Mouse (Mus musculus) 416B (cell line): ENCODE measurements at regions not wholly inside any gene's neighbourhood (a gene's known extent, or its start where the extent isn't known, plus 50 kb on each side); places are given as distances from the start of the nearest gene placed in this dataset.
A peak's percentile ranks its signal among the peaks of the same experiment; 100 is the strongest.

Experiments
- DNase-seq: peaks from one replicate; pipeline ENCODE4 v3.0.0; 2011; ENCODE audit warnings: low read depth

DNA sequence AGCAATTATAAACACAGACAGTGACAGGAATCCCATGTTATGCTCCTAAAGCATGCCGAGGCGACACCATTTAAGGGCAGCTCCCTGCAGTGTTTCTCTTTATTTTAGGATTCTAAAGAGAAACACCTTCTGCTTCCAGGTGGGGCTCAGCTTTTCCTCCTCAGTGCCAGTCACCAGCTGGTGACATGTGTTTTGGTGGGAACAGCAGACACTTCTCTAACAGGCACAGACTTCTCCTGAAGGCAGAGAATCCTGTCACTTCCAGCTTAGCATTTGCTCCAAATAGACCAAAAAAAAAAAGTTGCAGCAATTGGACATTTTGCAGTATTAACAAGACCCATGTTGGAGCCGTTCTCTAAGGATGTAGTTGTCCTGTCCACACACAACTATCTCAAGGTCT lies 115.6 kb upstream of the Cdh6 start:
- no peak for DNase-seq

DNA sequence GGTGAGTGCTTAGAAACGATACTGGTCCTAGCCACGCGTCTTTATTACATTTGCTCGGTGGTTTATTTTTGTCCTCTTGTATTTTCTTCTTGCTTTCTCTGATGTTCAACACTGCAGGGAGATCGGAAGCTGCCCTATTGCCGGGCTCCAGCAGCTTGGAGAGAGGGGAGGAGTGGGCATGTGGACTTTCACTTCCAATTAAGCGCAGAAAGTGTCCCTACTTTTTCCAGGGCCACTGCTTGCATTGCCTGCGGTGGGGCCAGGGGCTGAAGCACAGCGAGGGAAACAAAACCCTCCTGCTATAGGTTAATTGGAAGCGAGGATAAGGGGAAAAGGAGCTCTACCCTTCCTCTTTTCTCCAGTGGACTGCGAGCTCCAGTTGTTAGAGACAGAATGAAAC lies 114.4 kb upstream of the Cdh6 start:
- no peak for DNase-seq

DNA sequence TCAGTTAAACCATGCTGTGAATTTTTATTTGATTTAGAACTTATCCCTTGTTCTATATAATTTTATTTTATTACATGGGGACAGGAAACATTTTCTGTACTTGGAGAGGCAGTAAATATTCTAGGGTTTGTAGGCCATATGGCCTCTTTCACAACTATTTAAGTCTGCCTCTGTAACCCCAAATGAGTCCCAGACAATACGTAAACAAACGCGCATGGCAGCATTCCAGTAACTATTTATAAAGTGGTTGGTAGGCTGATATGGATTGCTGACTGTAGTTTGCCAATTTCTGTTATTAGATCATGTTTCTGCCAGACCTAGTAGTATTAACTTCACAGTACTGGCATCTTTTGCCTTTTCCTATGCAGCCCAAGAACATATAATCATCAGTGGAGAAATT lies 111.9 kb upstream of the Cdh6 start:
- DNase-seq, result no peak

DNA sequence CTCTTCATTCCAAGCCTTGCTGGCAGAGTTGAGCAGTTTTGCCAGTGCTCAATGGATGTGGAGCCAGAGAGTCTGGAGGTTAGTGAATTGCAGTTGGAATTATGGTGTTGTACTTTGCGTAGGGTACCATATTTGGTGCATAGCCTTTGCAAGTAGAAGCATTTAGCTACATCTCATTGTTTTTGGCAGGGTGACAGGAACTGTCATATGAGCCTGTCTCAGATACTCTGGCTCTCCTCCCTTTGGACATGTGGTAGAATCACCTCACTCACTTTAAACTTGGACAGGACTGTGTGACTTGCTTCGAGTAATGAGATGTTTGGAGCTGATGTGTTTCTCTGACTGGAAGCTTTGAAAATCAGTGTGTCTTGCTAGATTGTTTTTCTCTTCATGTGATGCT lies 110.7 kb upstream of the Cdh6 start:
- no peak for DNase-seq

DNA sequence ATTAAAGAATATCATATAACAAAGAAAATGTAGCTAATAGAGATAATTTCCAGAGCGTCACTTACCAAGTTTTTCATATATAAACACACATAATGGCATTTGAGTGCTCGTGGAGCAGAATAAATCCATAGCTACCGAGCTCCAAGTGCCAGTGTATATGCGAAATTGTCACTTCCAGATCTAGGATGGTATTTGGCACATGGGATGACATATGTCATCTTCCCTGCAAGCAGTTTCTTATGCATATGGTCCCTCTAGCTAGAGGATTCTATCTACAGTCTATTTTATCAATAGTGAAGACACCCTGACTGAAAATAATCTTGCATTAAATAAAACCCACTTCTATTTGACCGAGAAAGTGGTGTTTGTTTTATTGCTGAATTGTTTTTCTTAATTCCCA lies 109.6 kb upstream of the Cdh6 start:
- no peak for DNase-seq

DNA sequence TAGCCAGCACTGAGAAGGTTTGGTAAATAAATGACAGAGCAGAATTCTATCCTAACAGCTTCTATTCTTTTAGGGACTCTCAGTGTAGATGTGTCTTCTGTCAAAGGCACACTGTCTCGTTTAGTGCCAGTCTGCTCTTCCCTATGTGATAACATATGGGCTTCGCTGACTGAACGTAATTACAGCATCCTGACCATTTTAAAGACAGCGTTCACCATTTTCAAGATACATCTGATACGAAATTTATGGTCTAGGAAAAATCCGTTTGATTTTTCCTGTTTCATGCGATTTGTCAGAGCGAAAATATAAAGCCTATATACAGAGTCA lies 103.4 kb upstream of the Cdh6 start:
- no peak for DNase-seq

DNA sequence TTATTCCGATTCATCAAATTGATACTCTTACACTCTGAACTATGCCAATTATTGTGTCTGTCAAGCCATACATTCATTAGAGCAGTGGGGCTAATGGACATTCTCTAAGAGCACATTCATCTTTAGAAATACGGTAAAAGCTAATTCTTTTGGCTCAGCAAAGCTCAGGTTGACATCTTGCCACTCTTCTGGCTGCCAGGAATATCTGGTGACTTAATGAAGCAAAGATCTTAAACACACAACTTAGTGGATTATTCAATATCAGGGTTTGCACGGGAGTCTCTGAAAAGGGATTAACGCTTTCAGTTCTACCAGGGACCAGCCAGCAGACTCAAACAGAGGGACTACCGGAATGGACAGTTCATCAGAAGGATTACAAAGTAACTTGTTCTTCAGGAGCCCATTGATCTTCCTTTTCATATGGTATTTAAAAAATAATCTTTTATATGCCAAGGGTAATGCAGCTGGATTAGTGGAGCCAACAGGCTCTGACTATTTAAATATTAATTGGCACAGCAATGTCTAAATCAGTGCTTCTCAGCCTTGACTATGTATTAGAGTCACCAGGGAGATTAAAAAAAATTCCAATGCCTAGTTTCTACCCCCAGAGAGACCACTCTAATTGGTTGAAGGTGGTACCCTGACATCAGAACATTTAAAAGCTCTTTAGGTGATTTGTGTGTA lies 102.9 kb upstream of the Cdh6 start:
- DNase-seq, result no peak

DNA sequence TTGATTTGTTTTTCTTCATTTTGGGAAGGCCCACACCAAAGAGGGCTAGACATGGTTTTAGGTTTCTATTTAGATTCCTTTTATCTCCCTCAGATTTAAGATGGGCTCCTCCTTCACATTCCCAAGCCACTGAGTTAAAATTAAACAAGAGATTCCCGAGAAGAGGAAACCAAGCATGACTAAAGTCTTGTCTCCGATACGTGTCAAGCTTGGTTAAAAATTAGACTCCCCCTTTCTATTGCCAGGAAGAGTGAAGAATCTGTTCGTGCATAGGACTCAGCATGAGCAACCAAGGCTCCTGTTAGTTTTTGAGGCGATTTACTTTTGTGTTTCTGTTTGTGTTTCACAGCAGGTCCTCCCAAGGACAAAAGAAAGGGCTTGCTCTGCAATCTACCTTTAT lies 101.9 kb upstream of the Cdh6 start:
- DNase-seq, result no peak

DNA sequence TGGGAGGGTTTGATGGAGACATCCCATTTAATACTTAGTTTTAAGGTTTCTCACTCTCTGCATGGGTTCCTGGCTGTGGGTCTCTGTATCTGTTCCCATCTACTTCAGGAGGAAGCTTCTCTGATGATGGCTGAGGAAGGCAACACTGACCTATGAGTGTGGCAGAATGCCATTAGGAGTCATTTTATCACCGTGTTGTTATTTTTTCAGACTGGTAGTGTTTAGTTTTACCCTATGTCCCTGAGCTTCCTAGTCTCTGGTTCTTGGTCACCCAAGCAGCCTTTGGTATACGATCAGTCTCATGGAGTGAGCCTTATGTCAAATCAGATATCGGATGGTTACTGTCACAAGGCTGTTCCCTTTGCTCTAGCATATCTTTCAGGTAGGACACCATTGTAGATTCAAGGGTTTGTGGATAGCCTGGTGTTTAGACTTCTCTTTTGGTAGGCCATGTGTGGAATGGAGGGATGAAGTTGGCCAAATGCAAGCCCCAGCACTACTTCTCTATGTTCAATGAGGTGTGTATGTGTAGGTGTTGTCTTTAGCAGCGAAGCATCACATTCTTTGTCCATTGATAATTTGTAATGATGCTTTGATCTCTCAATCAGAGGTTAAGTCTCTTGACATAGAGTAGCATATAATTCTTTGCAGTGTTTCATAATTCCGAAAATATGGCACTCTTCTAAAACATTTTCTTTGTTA lies 101.0 kb upstream of the Cdh6 start:
- no peak for DNase-seq

DNA sequence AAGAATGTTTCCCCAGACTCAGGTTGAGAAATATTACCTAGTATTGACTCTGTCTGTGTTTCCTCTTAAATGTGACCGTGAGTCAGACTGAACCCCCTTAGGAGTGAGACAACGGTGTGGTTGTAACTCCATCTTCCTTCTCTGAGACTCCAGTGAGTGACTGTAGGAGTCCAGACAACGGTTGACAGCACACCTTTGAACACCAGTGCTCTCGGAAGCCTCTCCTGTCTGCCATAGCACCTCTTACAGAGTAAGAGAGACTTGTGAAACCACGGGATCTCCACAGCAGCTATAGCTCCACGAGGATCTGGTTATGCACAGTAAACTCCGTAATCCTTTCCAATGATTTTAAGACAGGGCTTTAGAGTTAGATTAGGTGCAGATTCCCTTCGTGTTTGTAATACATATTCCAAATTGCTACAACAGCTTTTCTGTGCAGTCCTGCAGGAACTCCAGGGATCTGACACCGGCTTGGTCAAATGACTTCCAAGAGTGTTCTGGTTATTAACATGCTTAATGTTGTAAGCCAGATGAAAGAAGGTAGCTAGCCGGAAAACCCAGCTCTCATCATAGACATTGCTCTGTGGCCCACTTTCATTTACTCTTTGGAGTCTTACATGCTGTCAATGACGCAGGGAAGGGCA lies 72.7 kb upstream of the Cdh6 start:
- no peak for DNase-seq

DNA sequence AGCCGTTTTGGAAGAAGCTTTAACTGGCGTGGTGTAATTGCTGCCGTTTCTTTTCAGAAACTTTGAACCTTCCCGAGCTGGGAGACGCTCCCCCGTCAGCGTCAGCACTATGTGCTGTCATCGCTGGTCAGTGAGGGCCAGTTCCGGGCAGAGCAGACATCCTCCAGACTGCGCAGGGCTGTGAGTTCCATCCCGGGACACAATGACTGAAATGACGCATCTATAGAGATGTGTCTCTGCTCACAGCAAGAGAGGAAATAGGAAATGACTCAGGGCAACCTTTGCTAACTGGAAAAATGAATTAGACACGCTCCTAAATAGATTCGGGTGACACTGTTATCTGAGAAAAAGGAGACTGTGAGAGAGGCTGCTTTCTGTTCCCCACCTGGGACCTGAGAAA lies 70.8 kb upstream of the Cdh6 start:
- DNase-seq, result peak; percentile 0

DNA sequence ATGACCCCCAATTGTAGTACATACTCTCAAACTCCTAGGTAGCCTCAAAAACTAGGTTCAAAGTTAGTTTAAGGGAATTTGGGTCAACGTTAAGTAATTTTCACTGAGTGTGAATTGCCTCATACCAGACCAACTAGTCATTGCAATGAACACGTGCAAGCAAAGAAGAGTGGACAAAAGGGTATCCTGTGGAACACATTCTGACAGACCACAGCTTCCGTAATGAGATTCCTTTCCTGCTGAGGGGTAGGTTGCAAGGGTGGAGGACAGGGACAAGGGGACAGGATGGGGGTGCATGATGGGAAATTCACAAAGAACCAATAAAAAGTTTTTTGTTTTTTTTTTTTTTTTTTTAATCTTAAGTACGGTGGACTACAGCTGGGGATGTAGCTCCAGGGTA lies 70.1 kb upstream of the Cdh6 start:
- DNase-seq, result no peak

DNA sequence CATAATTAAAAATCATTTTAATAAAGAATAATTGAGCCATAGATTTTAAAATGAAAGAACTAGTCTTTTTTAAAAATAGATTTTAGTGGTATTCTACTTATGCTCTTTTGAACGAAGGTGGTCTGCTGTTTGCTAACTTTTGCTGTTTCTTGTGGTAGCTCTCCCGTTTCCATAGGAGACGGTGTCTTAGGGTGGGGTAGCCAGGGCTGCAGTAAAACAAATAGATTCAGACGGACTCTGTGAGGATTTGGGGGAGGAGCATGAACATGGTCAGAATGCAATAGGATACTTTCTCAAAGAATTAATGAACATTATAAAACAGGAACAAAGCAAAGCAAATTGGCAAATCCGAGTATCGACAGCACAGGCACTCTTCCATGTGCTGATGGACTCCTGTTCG lies 67.5 kb upstream of the Cdh6 start:
- no peak for DNase-seq

DNA sequence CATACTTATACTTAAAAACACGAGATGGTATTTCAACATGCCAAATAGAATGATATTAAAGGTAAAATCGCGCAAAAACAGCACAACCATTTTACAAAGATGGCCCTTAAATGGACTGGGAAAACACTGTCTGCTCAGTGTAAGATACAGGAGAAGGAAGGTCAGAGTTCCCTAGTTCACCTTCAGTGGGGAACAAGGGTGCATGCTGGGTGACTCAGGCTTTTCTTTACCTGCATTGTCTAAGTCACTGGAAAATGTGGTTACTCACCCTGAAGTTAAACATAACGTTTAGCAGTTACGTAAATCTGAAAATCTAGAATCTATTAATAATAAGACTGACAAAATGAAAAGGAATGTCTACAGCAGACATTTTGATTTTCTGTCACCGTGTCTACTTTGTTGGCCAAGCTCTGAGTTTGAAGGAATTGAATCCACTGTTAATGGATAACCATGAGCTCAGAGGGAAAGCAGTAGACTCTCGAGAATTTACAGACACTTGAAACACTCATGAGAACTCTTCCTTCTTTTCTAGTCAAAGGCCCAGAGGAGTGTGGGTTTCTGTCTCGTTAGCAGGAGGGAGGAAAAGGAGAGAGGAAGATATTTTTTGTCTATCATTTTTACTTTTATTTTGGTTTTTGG lies 63.5 kb upstream of the Cdh6 start:
- no peak for DNase-seq

DNA sequence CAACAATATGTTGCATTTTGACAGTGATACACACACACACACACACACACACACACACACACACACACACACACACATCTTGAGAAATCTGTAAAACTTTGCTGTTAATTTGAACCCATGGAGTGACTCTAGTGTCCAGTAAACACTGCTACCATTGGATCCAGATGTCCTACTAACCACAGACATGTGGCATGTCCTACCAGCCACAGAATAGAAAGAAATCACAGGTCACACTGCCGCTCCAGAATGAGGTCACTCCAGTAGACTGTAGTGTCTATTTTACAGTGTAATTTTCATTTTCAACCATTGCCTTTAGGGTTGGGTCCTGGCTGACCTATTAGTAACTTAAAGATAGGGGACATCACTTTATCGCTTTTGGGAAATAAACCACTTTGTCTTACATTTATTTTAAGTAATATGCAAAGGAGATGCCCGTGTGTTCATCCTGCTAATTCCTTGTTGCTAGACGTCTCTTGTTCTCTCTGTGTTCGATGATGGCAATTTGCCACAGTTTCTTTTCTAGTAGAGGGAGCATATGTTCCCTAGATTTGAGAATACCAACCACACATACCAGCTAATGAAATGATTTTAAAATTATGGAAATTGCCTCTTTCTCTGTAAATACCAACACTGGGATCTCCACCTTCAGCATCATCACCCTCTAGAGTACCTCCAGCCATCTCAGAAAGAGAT lies 59.2 kb upstream of the Cdh6 start:
- no peak for DNase-seq

DNA sequence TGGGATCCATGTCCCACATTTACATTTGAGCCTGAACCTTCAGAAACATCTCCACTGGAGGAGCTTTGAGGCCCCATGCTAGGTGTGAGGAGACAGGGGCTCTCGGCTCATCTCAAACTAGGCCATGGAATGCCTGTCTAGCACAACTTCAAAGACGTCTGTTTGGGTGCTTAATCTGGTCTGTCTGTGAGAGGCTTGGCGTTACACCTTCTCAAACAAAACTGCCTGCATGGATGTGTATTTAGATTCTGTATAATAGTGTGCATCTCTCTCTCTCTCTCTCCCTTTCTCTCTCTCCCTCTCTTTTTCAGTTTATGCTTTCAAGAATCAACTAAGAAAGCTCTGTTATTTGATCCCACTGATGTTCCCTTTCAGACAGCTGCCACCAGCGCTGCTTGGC lies 58.1 kb upstream of the Cdh6 start:
- DNase-seq, result no peak

DNA sequence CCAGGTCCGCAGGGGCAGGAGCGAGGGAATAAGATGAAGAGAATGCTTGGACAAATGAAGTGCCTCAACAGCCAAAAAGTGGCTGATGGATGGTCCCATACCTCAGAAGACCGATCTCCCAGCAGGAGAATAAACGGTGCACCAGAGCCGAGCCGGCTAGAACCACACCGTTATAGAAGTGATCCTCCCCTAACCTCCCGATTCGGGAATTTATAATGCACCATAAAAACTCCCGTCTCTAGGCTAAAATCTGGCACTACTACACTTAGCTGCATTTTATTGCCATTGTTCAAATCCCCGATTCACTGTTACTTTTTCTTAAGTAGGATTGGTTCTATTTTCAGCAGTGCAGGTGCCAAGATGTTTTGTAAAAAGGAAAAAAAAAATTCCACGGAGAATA lies 54.6 kb upstream of the Cdh6 start:
- no peak for DNase-seq
